Mouse (Mus musculus): Measurements from ENCODE around the gene Dab1.

DNA sequence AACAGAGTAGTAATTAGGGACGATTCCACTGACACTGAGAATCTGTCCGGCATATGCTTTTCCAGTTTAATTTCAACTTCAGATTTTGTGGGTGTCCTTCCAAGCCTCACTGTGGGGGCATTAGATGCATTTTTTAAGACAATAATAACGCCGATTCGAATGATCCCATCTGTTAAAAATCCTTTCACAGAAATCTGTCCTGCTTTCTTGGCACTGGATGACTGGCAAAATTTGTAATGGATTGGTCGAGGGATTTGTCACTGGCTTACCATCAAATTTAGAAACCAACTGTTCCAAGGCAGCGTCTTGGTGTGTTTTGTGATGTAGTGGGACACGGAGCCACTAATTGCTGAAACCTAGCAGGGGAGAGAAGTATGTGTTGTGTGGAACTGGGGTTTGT, 638.6 kb downstream of the Dab1 start:
- TF ChIP-seq CTCF (IDR thresholded peaks at IDR 0.05; ENCODE audit: control insufficient read depth, insufficient read depth, insufficient replicate concordance, low read depth, low read length) = no peak
- TF ChIP-seq POLR2A (IDR thresholded peaks at IDR 0.05; ENCODE audit: control insufficient read depth, low read depth, low read length) = no peak
